ENCODE assay signal across 8 mouse cellular contexts in the genomic region with DNA sequence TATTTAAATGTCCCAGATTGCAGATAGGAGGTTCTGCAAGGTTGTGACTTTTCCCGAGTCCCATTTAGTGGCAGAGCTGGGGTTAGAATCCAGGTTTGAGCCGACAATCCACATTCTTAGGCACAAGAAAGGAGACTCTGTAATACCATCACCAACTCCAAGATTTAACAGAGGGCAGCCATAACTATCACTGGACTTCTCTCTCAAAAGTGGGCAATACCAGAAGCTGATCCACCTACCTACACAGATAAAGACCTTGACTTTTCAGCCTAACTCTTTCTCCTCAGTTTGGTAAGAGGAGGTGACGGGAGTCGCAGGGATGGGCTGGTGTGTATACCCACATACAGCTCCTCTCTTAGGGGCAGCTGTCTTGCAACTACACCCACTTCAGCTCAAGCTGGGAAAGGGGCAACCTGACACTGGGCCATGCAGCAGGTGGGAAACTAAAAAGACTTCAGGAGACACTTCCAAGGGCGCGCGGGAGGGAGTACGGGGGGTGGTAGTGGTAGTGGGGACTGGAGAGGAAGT. TPM values are rescaled to one million over a fixed set of nuclear protein-coding genes. Genes with fewer than 3 reads are reported as not detected.
DNase-seq lines count a peak whose midpoint lies in the region; ATAC-seq lines count a peak whose summit lies in the region.

No protein-coding gene starts in this region.

- DNase-seq in kidney, adult 9 months, result peak; percentile 26
- no peak for DNase-seq in kidney, adult 18-20 months
- DNase-seq in R1 (ENCODE audit: low read depth, low spot score), result peak; percentile 46
- no peak for DNase-seq in hindbrain, embryonic 14.5 days (ENCODE audit: low spot score)
- no peak for DNase-seq in left cerebral cortex, postnatal 4 days
- no peak for DNase-seq in spleen, postnatal 4 days (ENCODE audit: low spot score in 2 of 2)
- no peak for DNase-seq in layer of hippocampus, postnatal 36 days

- 2% methylated on average over 8 of the region's 8 CpGs for WGBS in hindbrain, embryonic 14.5 days
- WGBS in midbrain, embryonic 15.5 days, result 2% methylated on average over 8 of the region's 8 CpGs

- no peak for ATAC-seq in hindbrain, embryonic 14.5 days (ENCODE audit: low FRiP score)
- no peak for ATAC-seq in midbrain, embryonic 15.5 days (replicated peaks)

- intact Hi-C loops in left cerebral cortex, postnatal 4 days (cut with DNase I), result no loop called here

- H3K27me3 ChIP-seq in hindbrain, embryonic 14.5 days (ENCODE audit: control insufficient read depth, insufficient read depth, low read length), result peaks cover 17% of the 10 kb centered on the region
- H3K27me3 ChIP-seq in midbrain, embryonic 15.5 days (replicated peaks), result peaks cover 14% of the 10 kb centered on the region

- H3K4me2 ChIP-seq in hindbrain, embryonic 14.5 days (replicated peaks), result peak overlapping the region; percentile 99
- H3K4me2 ChIP-seq in midbrain, embryonic 15.5 days, result peak overlapping the region; percentile 89

- H3K4me3 ChIP-seq in hindbrain, embryonic 14.5 days (replicated peaks; ENCODE audit: low read length), result peak overlapping the region; percentile 65
- H3K4me3 ChIP-seq in midbrain, embryonic 15.5 days, result peak overlapping the region; percentile 55

- H3K9ac ChIP-seq in hindbrain, embryonic 14.5 days, result peak overlapping the region; percentile 99
- H3K9ac ChIP-seq in midbrain, embryonic 15.5 days, result peak overlapping the region; percentile 34

- H3K4me1 ChIP-seq in hindbrain, embryonic 14.5 days (replicated peaks; ENCODE audit: control insufficient read depth, insufficient read depth, low read length), result peaks cover 61% of the 10 kb centered on the region
- peaks cover 75% of the 10 kb centered on the region for H3K4me1 ChIP-seq in midbrain, embryonic 15.5 days

- peak overlapping the region; percentile 100 for H3K27ac ChIP-seq in hindbrain, embryonic 14.5 days
- peak overlapping the region; percentile 96 for H3K27ac ChIP-seq in midbrain, embryonic 15.5 days

- no peaks in the 10 kb centered on the region for H3K9me3 ChIP-seq in hindbrain, embryonic 14.5 days (ENCODE audit: control insufficient read depth, low read length)
- no peaks in the 10 kb centered on the region for H3K9me3 ChIP-seq in midbrain, embryonic 15.5 days

- peaks cover 14% of the 10 kb centered on the region for H3K36me3 ChIP-seq in hindbrain, embryonic 14.5 days (replicated peaks; ENCODE audit: control insufficient read depth, insufficient read depth)
- H3K36me3 ChIP-seq in midbrain, embryonic 15.5 days (replicated peaks), result 0 out of 2 replicates have a peak, but pooled peaks cover 11% of the 10 kb centered on the region

RNA-seq across cellular contexts. Expression of a gene that starts 3.5 kb away (rescaled TPM):
- polyA plus RNA-seq in hindbrain, embryonic 14.5 days (2014; fragmentation: Nextera tagmentation; extraction: Ambion mirVana), result 26.8 and 33.0 TPM in 2 replicates
- polyA plus RNA-seq in midbrain, embryonic 15.5 days (2015; fragmentation: Nextera tagmentation; extraction: Ambion mirVana), result 41.3 and 45.3 TPM in 2 replicates
- 10 to 100 TPM; 77.2 to 85.8 TPM for total RNA-seq in left cerebral cortex, postnatal 4 days (2021)
- total RNA-seq in layer of hippocampus, postnatal 36 days (2021), result 10 to 100 TPM; 32.0 to 41.6 TPM

RNA-seq across cellular contexts. Expression of a gene that starts 19.0 kb away (rescaled TPM):
- 5.4 and 7.7 TPM in 2 replicates for polyA plus RNA-seq in hindbrain, embryonic 14.5 days (2014; fragmentation: Nextera tagmentation; extraction: Ambion mirVana)
- 6.5 and 7.0 TPM in 2 replicates for polyA plus RNA-seq in midbrain, embryonic 15.5 days (2015; fragmentation: Nextera tagmentation; extraction: Ambion mirVana)
- total RNA-seq in left cerebral cortex, postnatal 4 days (2021), result 1 to 10 TPM; 3.1 to 4.2 TPM
- 1 to 10 TPM; 1.8 to 2.6 TPM for total RNA-seq in layer of hippocampus, postnatal 36 days (2021)

RNA-seq across cellular contexts. Expression of a gene that starts 21.6 kb away (rescaled TPM):
- polyA plus RNA-seq in hindbrain, embryonic 14.5 days (2014; fragmentation: Nextera tagmentation; extraction: Ambion mirVana), result 23.9 and 26.7 TPM in 2 replicates
- polyA plus RNA-seq in midbrain, embryonic 15.5 days (2015; fragmentation: Nextera tagmentation; extraction: Ambion mirVana), result 32.7 and 33.5 TPM in 2 replicates
- total RNA-seq in left cerebral cortex, postnatal 4 days (2021), result 10 to 100 TPM; 36.3 to 41.1 TPM
- total RNA-seq in layer of hippocampus, postnatal 36 days (2021), result 10 to 100 TPM; 44.6 to 48.6 TPM

RNA-seq across cellular contexts. Expression of a gene that starts 21.7 kb away (rescaled TPM):
- 117 and 130 TPM in 2 replicates for polyA plus RNA-seq in hindbrain, embryonic 14.5 days (2014; fragmentation: Nextera tagmentation; extraction: Ambion mirVana)
- polyA plus RNA-seq in midbrain, embryonic 15.5 days (2015; fragmentation: Nextera tagmentation; extraction: Ambion mirVana), result 96.8 and 101 TPM in 2 replicates
- total RNA-seq in left cerebral cortex, postnatal 4 days (2021), result 10 to 100 TPM; 60.2 to 63.9 TPM
- total RNA-seq in layer of hippocampus, postnatal 36 days (2021), result 100 to 1,000 TPM; 117 to 118 TPM

RNA-seq across cellular contexts. Expression of a gene that starts 47.8 kb away (rescaled TPM):
- 67.5 and 76.6 TPM in 2 replicates for polyA plus RNA-seq in hindbrain, embryonic 14.5 days (2014; fragmentation: Nextera tagmentation; extraction: Ambion mirVana)
- polyA plus RNA-seq in midbrain, embryonic 15.5 days (2015; fragmentation: Nextera tagmentation; extraction: Ambion mirVana), result 98.2 and 102 TPM in 2 replicates
- 100 to 1,000 TPM; 552 to 572 TPM for total RNA-seq in left cerebral cortex, postnatal 4 days (2021)
- 100 to 1,000 TPM; 537 to 553 TPM for total RNA-seq in layer of hippocampus, postnatal 36 days (2021)

Comparison
In these comparisons a context has a peak if more than half of its experiments do, and no peak if none do; other contexts are left out.
1. DNase-seq: peak in kidney, adult 9 months (single experiment) and R1 (single experiment); none in kidney, adult 18-20 months (single experiment), hindbrain, embryonic 14.5 days (single experiment), left cerebral cortex, postnatal 4 days (single experiment), spleen, postnatal 4 days (0 of 2) and layer of hippocampus, postnatal 36 days (0 of 2).